Mouse (Mus musculus) spleen, postnatal 36 days (tissue): ENCODE data around the gene Clec4b1.
"Not testable (repeated sequence)": the region's sequence is repeated elsewhere in the genome, so short reads cannot be mapped to it uniquely, and the experiment has no call there.

Experiments used
- DNase-seq, 2 experiments: peaks; one replicate each; pipeline ENCODE4 v3.0.0; 2022; ENCODE audit warnings: low spot score in 2 of 2, mixed read lengths in 1 of 2

Gene Clec4b1

GRCm38 (mm10) chr6:123049742-123050372, at the start of gene Clec4b1:
Gene Clec4b1 (plus strand): TSS chr6:123049962.
- no peak for DNase-seq

- DNase-seq: not testable (repeated sequence)
Observed at GRCm38 (mm10) chr6:123004696-123005095, 45.1 kb upstream of the Clec4b1 start.

DNA sequence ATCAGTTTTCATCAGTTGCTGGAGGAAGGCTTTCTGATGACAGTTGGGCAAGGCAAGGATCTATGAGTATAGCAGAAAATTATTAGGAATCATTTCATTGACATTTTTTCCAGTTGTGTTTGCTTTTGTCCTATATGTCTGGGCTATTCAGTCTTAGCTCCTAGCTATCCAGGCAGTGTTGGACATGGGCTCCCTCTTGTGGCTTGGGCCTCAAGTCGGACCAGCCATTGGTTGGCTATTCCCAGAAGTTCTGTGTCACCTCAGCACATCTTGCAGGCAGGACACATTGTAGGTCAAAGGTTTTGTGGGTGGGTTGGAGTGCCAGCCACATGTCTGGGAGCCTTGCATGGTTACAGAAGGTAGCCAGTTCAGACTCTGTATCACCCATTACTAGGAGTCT, 44.2 kb upstream of the Clec4b1 start:
- DNase-seq: no peak

- no peak for DNase-seq
Observed at GRCm38 (mm10) chr6:123095125-123095843, 45.5 kb downstream of the Clec4b1 start.

- DNase-seq: not testable (repeated sequence)
Observed at GRCm38 (mm10) chr6:123106128-123106527, 56.4 kb downstream of the Clec4b1 start, which contains the start of gene Clec4a2. Gene Clec4a2 (plus strand): TSS chr6:123106428.
